Mouse (Mus musculus) heart, adult 18-20 months (tissue): ENCODE measurements around the gene Ptpn22. TPM values are rescaled to one million over a fixed set of nuclear protein-coding genes. Genes with fewer than 3 reads are reported as not detected.

ENCODE experiments used
- DNase-seq, 2 experiments: peaks; one replicate each; pipeline ENCODE4 v3.0.0; 2021 to 2022; ENCODE audit warnings: mixed read lengths in 1 of 2
- total RNA-seq, 2 experiments: library from RNA; stranded (reverse); gene quantifications; 2 replicates each; pipeline ENCODE4 v1.2.3; 2021

Ptpn22 gene
- total RNA-seq, 2 experiments from 2014 or later: 1.0 to 3.6 TPM

GRCm38 (mm10) chr3:103925302-103925701 lies 65.7 kb downstream of the Ptpn22 start:
- no peak for DNase-seq

GRCm38 (mm10) chr3:103927511-103927910 lies 67.9 kb downstream of the Ptpn22 start:
- peak in 1 of 2 experiments; percentile 25 for DNase-seq

- DNase-seq: no peak
Measured at GRCm38 (mm10) chr3:103944794-103945562, 85.4 kb downstream of the Ptpn22 start.

- DNase-seq: no peak
Measured at GRCm38 (mm10) chr3:103948666-103949065, 89.1 kb downstream of the Ptpn22 start.

GRCm38 (mm10) chr3:103960622-103961021 lies 101.0 kb downstream of the Ptpn22 start:
- no peak for DNase-seq

Other genes starting within 250 kb of the Ptpn22 start
- 1 to 10 TPM in 1 of 2 experiments, not detected in 1; 2.2 TPM for gene Atg4a-ps, start 213.7 kb upstream of the Ptpn22 start, total RNA-seq
- 1 to 10 TPM; 4.3 to 5.3 TPM for gene Olfml3, start 121.8 kb upstream of the Ptpn22 start, total RNA-seq
- gene Gm10964, start 120.4 kb upstream of the Ptpn22 start, total RNA-seq: not detected
- 100 to 1,000 TPM in 1 of 2 experiments, 10 to 100 TPM in 1; 87.7 to 124 TPM for gene Hipk1, start 68.2 kb upstream of the Ptpn22 start, total RNA-seq
- gene Dclre1b, start 50.4 kb upstream of the Ptpn22 start, total RNA-seq: 10 to 100 TPM in 1 of 2 experiments, 1 to 10 TPM in 1; 7.7 to 10.8 TPM
- gene Ap4b1, start 50.3 kb upstream of the Ptpn22 start, total RNA-seq: 10 to 100 TPM; 15.2 to 16.1 TPM
- gene Gm43064, start 50.2 kb upstream of the Ptpn22 start, total RNA-seq: under 1 TPM in 1 of 2 experiments, not detected in 1; 0.28 TPM
- gene Bcl2l15, start 27.2 kb upstream of the Ptpn22 start, total RNA-seq: not detected
- gene Rsbn1, start 54.3 kb downstream of the Ptpn22 start, total RNA-seq: 1 to 10 TPM; 6.0 to 7.8 TPM
- 1 to 10 TPM; 5.7 to 6.7 TPM for gene Phtf1, start 108.3 kb downstream of the Ptpn22 start, total RNA-seq